ENCODE assay signal across 8 mouse cellular contexts in genomic region chr1:163308631-163309030, GRCm38 (mm10). TPM values are rescaled to one million over a fixed set of nuclear protein-coding genes. Genes with fewer than 3 reads are reported as not detected.
DNase-seq lines count a peak whose midpoint lies in the region; ATAC-seq and TF ChIP-seq lines count a peak whose summit lies in the region.

No protein-coding gene starts in this region.

- no peaks in the 10 kb centered on the region for H3K4me1 ChIP-seq in lung, embryonic 14.5 days (ENCODE audit: insufficient read depth)
- H3K4me1 ChIP-seq in forebrain, embryonic 14.5 days (ENCODE audit: control insufficient read depth, insufficient read depth, low read length), result peaks cover 18% of the 10 kb centered on the region
- no peaks in the 10 kb centered on the region; the same call in 1 of the 2 replicates for H3K4me1 ChIP-seq in liver, embryonic 11.5 days (replicated peaks; ENCODE audit: control insufficient read depth, insufficient read depth, low read length)
- peaks cover 16% of the 10 kb centered on the region for H3K4me1 ChIP-seq in stomach, embryonic 15.5 days

- peak overlapping the region; percentile 49 for H3K4me2 ChIP-seq in lung, embryonic 14.5 days
- H3K4me2 ChIP-seq in forebrain, embryonic 14.5 days (ENCODE audit: low read length), result peak overlapping the region; percentile 95
- H3K4me2 ChIP-seq in liver, embryonic 11.5 days, result peak overlapping the region; percentile 33
- peak overlapping the region; percentile 21 for H3K4me2 ChIP-seq in stomach, embryonic 15.5 days

- H3K4me3 ChIP-seq in lung, embryonic 14.5 days (ENCODE audit: low read depth, low read length), result peak overlapping the region; percentile 17
- peak overlapping the region; percentile 6; the same call in 1 of the 2 replicates for H3K4me3 ChIP-seq in forebrain, embryonic 14.5 days (ENCODE audit: low read depth, low read length)
- no peak overlapping the region for H3K4me3 ChIP-seq in liver, embryonic 11.5 days (ENCODE audit: low read depth, low read length)
- no peak overlapping the region for H3K4me3 ChIP-seq in stomach, embryonic 15.5 days (replicated peaks)

- WGBS in lung, embryonic 14.5 days, result 8% methylated on average over 24 of the region's 24 CpGs
- 4% methylated on average over 24 of the region's 24 CpGs for WGBS in forebrain, embryonic 14.5 days
- 4% methylated on average over 24 of the region's 24 CpGs for WGBS in liver, embryonic 11.5 days
- 14% methylated on average over 24 of the region's 24 CpGs for WGBS in stomach, embryonic 15.5 days

- H3K27me3 ChIP-seq in lung, embryonic 14.5 days (ENCODE audit: insufficient read depth, low read length), result peaks cover 53% of the 10 kb centered on the region
- 0 out of 2 replicates have a peak, but pooled peaks cover 29% of the 10 kb centered on the region for H3K27me3 ChIP-seq in forebrain, embryonic 14.5 days (replicated peaks; ENCODE audit: control insufficient read depth, insufficient read depth, low read length)
- peaks cover 61% of the 10 kb centered on the region for H3K27me3 ChIP-seq in liver, embryonic 11.5 days (replicated peaks; ENCODE audit: control insufficient read depth, insufficient read depth, low read length)
- H3K27me3 ChIP-seq in stomach, embryonic 15.5 days (replicated peaks), result peaks cover 43% of the 10 kb centered on the region

- no peaks in the 10 kb centered on the region for H3K9me3 ChIP-seq in lung, embryonic 14.5 days (ENCODE audit: low read depth, low read length)
- no peaks in the 10 kb centered on the region for H3K9me3 ChIP-seq in forebrain, embryonic 14.5 days (replicated peaks; ENCODE audit: control insufficient read depth, low read length)
- H3K9me3 ChIP-seq in liver, embryonic 11.5 days (ENCODE audit: control insufficient read depth, low read length), result no peaks in the 10 kb centered on the region
- no peaks in the 10 kb centered on the region for H3K9me3 ChIP-seq in stomach, embryonic 15.5 days

- no peaks in the 10 kb centered on the region for H3K36me3 ChIP-seq in lung, embryonic 14.5 days (ENCODE audit: insufficient read depth)
- no peaks in the 10 kb centered on the region for H3K36me3 ChIP-seq in forebrain, embryonic 14.5 days (ENCODE audit: control insufficient read depth, insufficient read depth, low read length)
- no peaks in the 10 kb centered on the region for H3K36me3 ChIP-seq in liver, embryonic 11.5 days (ENCODE audit: control insufficient read depth, insufficient read depth, low read length)
- no peaks in the 10 kb centered on the region for H3K36me3 ChIP-seq in stomach, embryonic 15.5 days

- no peak for ATAC-seq in lung, embryonic 14.5 days (ENCODE audit: insufficient read depth)
- no peak for ATAC-seq in forebrain, embryonic 14.5 days
- no peak for ATAC-seq in liver, embryonic 11.5 days (replicated peaks; ENCODE audit: low FRiP score)
- ATAC-seq in stomach, embryonic 15.5 days (ENCODE audit: insufficient read depth, low FRiP score, low read depth), result no peak

- H3K9ac ChIP-seq in lung, embryonic 14.5 days, result no peak overlapping the region
- H3K9ac ChIP-seq in forebrain, embryonic 14.5 days (ENCODE audit: low read length), result no peak overlapping the region
- H3K9ac ChIP-seq in liver, embryonic 11.5 days (ENCODE audit: low read depth, low read length), result no peak overlapping the region
- H3K9ac ChIP-seq in stomach, embryonic 15.5 days, result no peak overlapping the region

- peak; percentile 30 for DNase-seq in lung, embryonic 14.5 days
- no peak for DNase-seq in lung, adult 18-20 months
- peak; percentile 56 for DNase-seq in forebrain, embryonic 14.5 days (ENCODE audit: low spot score)
- DNase-seq in liver, embryonic 11.5 days (ENCODE audit: low spot score), result peak; percentile 33
- DNase-seq in layer of hippocampus, postnatal 25 days (ENCODE audit: extremely low spot score in 1 of 2, low spot score in 1 of 2), result no peak
- DNase-seq in layer of hippocampus, adult 11-12 months (ENCODE audit: low spot score), result no peak
- DNase-seq in urinary bladder, postnatal 4 days (ENCODE audit: low spot score in 2 of 2), result no peak

- H3K27ac ChIP-seq in lung, embryonic 14.5 days (ENCODE audit: low read depth), result no peak overlapping the region
- no peak overlapping the region for H3K27ac ChIP-seq in forebrain, embryonic 14.5 days (ENCODE audit: low read depth, low read length)
- no peak overlapping the region for H3K27ac ChIP-seq in liver, embryonic 11.5 days (ENCODE audit: low read depth, low read length)
- H3K27ac ChIP-seq in stomach, embryonic 15.5 days, result no peak overlapping the region

- no peak for TF ChIP-seq CTCF in lung, embryonic 14.5 days (IDR thresholded peaks at IDR 0.05; ENCODE audit: low read depth)

RNA-seq across cellular contexts. Expression of gene Prrx1, which starts 4.9 kb away (rescaled TPM):
- polyA plus RNA-seq in lung, embryonic 14.5 days (2014; fragmentation: Nextera tagmentation; extraction: Ambion mirVana), result 7.7 and 7.8 TPM in 2 replicates
- 4.7 and 5.1 TPM in 2 replicates for polyA plus RNA-seq in forebrain, embryonic 14.5 days (2014; fragmentation: Nextera tagmentation; extraction: Ambion mirVana)
- polyA plus RNA-seq in liver, embryonic 11.5 days (2014; fragmentation: Nextera tagmentation; extraction: Ambion mirVana), result 3.0 and 3.3 TPM in 2 replicates
- polyA plus RNA-seq in stomach, embryonic 15.5 days (2015; fragmentation: Nextera tagmentation; extraction: Ambion mirVana), result 6.4 and 6.9 TPM in 2 replicates
- 1 to 10 TPM; 5.3 to 6.6 TPM for total RNA-seq in layer of hippocampus, postnatal 25 days (2021)

Comparison
In these comparisons a context has a peak if more than half of its experiments do, and no peak if none do; other contexts are left out.
1. DNase-seq: peak in lung, embryonic 14.5 days (single experiment), forebrain, embryonic 14.5 days (single experiment) and liver, embryonic 11.5 days (single experiment); none in lung, adult 18-20 months (0 of 2), layer of hippocampus, postnatal 25 days (0 of 2), layer of hippocampus, adult 11-12 months (single experiment) and urinary bladder, postnatal 4 days (0 of 2).
2. H3K4me2 ChIP-seq: peak in every context shown above with its lines; median percentile 95 in forebrain, embryonic 14.5 days; 49 in lung, embryonic 14.5 days; 33 in liver, embryonic 11.5 days; 21 in stomach, embryonic 15.5 days.
3. H3K4me3 ChIP-seq: peak in lung, embryonic 14.5 days (single experiment) and forebrain, embryonic 14.5 days (single experiment); none in liver, embryonic 11.5 days (single experiment) and stomach, embryonic 15.5 days (single experiment).